Mouse (Mus musculus) inflammation-experienced regulatory T-cells, adult 16 weeks (primary cell): ENCODE data around the gene Gp6. TPM values are rescaled to one million over a fixed set of nuclear protein-coding genes. Genes with fewer than 3 reads are reported as not detected.

Source experiments
- polyA plus RNA-seq: library from polyadenylated mRNA; unstranded; fragments of 100-300 nt; shearing (Covaris generic); gene quantifications from one replicate; pipeline ENCODE4 v1.2.1, GENCODE M21; 2017

Gp6 gene
- polyA plus RNA-seq = not detected

DNA sequence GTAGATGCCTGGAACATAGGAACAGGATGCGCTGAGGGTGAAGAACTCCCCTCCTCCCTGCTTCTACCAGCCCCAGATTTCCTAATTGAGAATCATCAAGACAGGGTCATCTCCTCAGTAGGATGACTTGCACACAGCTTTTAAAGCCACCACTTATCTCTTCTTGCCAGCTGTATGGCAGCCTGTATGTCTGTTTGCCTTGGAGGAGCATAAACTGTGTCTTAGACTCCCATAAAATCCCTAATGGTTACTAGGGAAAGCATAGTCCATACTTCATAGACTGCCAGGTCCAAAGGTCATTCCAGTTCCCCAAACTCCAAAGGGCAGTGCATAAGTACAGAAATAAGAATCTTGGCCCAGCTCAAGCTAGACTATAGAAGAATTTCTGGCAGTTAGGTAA is at the start of gene Gp6:
TSS of gene Gp6 (minus strand) at position 15 of the 400 bp plus-strand sequence.

DNA sequence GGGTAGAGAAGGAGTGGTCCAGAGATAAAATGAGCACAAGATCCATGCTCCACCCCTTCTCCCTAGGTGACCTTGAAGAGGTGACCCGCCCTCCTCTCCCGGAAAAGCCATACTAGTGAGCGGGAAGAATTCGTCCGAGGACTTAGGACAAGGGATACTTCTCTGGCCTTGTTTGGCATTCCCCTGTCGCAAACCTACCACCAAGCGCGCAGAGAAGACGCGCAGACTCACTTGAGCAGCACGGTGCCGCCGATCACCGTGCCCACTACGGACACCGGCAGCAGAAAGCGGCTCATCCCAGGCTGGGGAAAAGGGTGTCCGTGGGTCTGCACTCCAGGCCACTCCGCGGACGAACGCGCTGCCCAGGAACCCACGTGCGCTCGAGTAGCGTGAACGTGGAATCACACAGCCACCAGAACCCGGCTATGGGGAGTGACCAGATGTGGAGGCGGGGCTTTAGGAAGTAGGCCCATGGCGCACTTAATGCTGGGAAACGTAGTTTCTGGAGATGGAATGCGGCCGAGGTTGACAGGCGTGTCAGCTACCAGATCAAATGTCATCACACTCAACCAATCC is 47.8 kb upstream of the Gp6 start, which contains the start of gene Rdh13:
TSS of gene Rdh13 (minus strand) at position 434 of the 576 bp plus-strand sequence.

DNA sequence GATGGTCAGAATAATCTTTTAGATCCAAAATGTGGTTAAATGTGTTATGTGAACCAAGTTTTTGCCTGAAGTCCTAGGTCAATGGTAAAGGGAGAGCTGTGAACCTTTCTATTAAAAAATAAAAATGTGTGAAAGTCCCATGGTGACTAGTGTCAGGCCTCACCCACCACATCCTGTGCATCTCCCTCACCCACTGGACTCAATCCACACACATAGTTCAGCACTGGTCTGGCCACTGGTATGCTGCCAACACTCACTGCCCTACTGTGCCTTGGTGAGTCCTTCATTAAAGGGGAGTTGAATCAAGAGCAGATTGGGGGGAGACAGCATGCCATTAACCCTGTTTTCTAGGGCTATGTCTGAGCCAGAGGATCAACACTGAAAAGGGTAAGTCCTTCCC is 60.0 kb downstream of the Gp6 start, which contains the start of gene Ncr1:
TSS of gene Ncr1 (plus strand) at position 216 of the 400 bp plus-strand sequence.

Other genes with a start within 250 kb of the Gp6 start
- gene Leng9, start 247.4 kb downstream of the Gp6 start, polyA plus RNA-seq = 10.4 TPM
- not detected for gene Cdc42ep5, start 232.9 kb downstream of the Gp6 start, polyA plus RNA-seq
- not detected for gene Lilra5, start 160.0 kb downstream of the Gp6 start, polyA plus RNA-seq
- gene Ncr1, start 60.0 kb downstream of the Gp6 start, polyA plus RNA-seq = not detected
- gene Rdh13, start 47.9 kb upstream of the Gp6 start, polyA plus RNA-seq = 5.8 TPM
- gene Eps8l1, start 62.9 kb upstream of the Gp6 start, polyA plus RNA-seq = 22.3 TPM
- gene Ppp1r12c, start 103.9 kb upstream of the Gp6 start, polyA plus RNA-seq = 24.9 TPM
- gene Tnnt1, start 118.6 kb upstream of the Gp6 start, polyA plus RNA-seq = 5.5 TPM
- gene Tnni3, start 126.5 kb upstream of the Gp6 start, polyA plus RNA-seq = 2.8 TPM
- 1.7 TPM for gene Dnaaf3, start 134.7 kb upstream of the Gp6 start, polyA plus RNA-seq
- 0.55 TPM for gene Syt5, start 149.8 kb upstream of the Gp6 start, polyA plus RNA-seq
- not detected for gene Ptprh, start 206.3 kb upstream of the Gp6 start, polyA plus RNA-seq
- gene Tmem86b, start 233.7 kb upstream of the Gp6 start, polyA plus RNA-seq = 4.2 TPM